Mouse (Mus musculus) limb, embryonic 15.5 days (tissue): ENCODE measurements around the gene Mylk. TPM values are rescaled to one million over a fixed set of nuclear protein-coding genes. Genes with fewer than 3 reads are reported as not detected.
A peak's percentile ranks its signal among the peaks of the same experiment; 100 is the strongest.

Experiments used
- ATAC-seq: fragments of 200-750 bp; cut with Nextera tagmentation; 2 replicates; pipeline ENCODE4 v1.8.0; 2017; ENCODE audit warnings: low read depth, moderate TSS enrichment; ENCODE audit not compliant: insufficient number of reproducible peaks, low FRiP score, low TSS enrichment
- H3K27ac ChIP-seq: fragments of 300-500 bp; sonication (generic); 2 replicates; pipeline ENCODE4 v1.5.1; 2015; ENCODE audit warnings: moderate library complexity, mild to moderate bottlenecking, inconsistent platforms
- H3K27me3 ChIP-seq: fragments of 300-500 bp; sonication (generic); 2 replicates; pipeline ENCODE4 v1.6.1; 2015; ENCODE audit warnings: inconsistent platforms
- H3K36me3 ChIP-seq: fragments of 300-500 bp; sonication (generic); 2 replicates; pipeline ENCODE4 v1.6.1; 2015; ENCODE audit warnings: inconsistent platforms
- H3K4me1 ChIP-seq: fragments of 300-500 bp; sonication (generic); 2 replicates; pipeline ENCODE4 v1.6.1; 2015; ENCODE audit warnings: inconsistent platforms
- H3K4me2 ChIP-seq: fragments of 300-500 bp; sonication (generic); 2 replicates; pipeline ENCODE4 v1.6.1; 2015; ENCODE audit warnings: mild to moderate bottlenecking, inconsistent platforms
- H3K4me3 ChIP-seq: fragments of 300-500 bp; sonication (generic); 2 replicates; pipeline ENCODE4 v1.5.1; 2015; ENCODE audit warnings: mild to moderate bottlenecking, inconsistent platforms
- H3K9ac ChIP-seq: fragments of 300-500 bp; sonication (generic); 2 replicates; pipeline ENCODE4 v1.6.1; 2015; ENCODE audit warnings: inconsistent platforms
- H3K9me3 ChIP-seq: fragments of 300-500 bp; sonication (generic); 2 replicates; pipeline ENCODE4 v1.6.1; 2016; ENCODE audit warnings: inconsistent platforms
- WGBS: fragments of 180-500 bp; shearing (Covaris S2); methylation state at CpG from one replicate; pipeline ENCODE4 v1.1.7; 2015; 5-methylcytosine and 5-hydroxymethylcytosine counted together
- polyA plus RNA-seq: library from polyadenylated mRNA; unstranded; fragments of >200 nt; fragmentation: Nextera tagmentation; extraction: Ambion mirVana; gene quantifications from 2 replicates; pipeline ENCODE4 v1.2.1, GENCODE M21; 2015

Gene Mylk
- polyA plus RNA-seq, 1 experiment from 2014 or later: 13.7 TPM

DNA sequence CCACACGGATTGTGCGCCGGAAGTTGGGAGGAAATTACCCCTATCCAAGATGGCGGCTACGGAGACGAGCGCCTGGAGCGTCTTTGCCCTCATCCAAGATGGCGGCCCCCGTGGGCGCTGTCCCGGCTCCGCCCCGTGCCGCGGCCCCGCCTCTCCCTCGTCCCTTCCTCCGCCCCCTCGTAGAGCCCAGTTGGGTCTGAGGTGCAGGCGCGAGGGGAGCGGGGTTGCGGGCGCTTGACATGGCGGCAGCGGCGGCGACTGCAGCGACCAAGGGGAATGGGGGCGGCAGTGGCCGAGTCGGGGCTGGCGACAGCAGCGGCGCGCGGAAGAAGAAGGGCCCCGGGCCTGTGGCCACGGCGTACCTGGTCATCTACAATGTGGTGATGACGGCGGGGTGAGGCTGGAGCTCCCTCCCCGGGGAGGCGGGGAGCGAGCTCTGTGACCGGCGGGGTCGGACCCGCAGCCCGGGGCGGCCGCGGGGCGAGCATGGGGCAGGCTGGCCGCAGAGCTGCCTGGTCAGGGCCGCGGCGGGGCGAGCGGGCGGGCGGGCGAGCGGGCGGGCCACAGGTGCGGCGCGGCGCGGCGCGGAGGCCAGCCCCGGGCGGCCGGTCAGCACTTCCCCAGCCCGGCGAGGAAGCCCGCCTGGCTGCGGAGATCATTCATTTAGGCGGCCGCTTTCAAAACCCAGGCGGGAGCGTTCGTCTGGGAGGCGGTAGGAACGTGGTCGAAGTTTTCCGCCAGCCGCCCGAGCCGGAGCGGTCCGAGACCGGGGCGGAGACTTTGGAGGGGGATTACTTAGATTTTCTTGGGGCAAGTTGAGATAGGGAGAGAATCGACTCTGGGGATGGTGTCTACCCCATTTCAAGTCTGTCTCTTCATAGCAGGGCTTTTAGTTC, 277.5 kb downstream of the Mylk start, which contains the start of gene Hacd2:
Gene Hacd2 (plus strand): TSS at position 187 of the 896 bp plus-strand sequence.
- Histone ChIP-seq H3K36me3 (no peaks in the 10 kb centered on the region), H3K4me3 (peak within 1 kb of the TSS; percentile 99), H3K27ac (peak within 1 kb of the TSS; percentile 86), H3K4me2 (peak within 1 kb of the TSS; percentile 61), H3K9ac (peak within 1 kb of the TSS; percentile 82), H3K9me3 (no peaks in the 10 kb centered on the region), H3K27me3 (peaks cover 15% of the 10 kb centered on the region; the same call in 1 of the 2 replicates), H3K4me1 (no peaks in the 10 kb centered on the region)
- WGBS: under 1% methylated on average over 94 of the region's 97 CpGs
- ATAC-seq: peak; percentile 97

DNA sequence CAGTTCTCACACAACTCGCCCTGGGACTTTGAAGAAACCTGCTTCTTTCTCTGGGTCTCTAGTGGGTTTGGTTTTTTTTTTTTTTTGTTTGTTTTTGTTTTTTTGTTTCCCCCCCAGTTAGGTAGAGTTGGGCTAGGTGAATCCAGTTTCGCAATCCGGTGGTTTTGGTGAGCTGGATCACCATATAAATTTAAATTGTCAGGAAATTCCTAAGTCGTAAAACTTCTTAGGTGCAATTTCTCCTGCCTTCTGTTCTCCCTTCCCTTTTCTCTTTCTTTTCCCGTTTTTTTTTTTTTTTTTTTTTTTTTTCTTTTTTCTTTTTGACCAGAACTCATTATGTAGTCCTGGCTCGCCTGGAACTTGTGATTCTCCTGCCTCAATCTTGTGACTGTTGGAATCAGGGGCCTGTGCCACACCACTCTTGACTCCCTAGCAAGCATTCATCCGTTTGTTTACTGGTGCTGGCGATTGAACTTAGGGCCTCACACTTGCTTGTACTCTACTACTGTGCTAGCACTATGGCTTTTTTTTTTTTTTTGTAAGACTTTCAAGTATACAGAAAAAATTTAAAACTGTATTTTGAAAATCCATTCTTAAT, 278.2 kb downstream of the Mylk start:
- no peaks in the 10 kb centered on the region for H3K36me3 ChIP-seq
- peak overlapping the region; percentile 99 for H3K4me3 ChIP-seq
- 9% methylated on average over 8 of the region's 8 CpGs for WGBS
- H3K4me2 ChIP-seq: peak overlapping the region; percentile 61
- ATAC-seq: no peak
- H3K27ac ChIP-seq: peak overlapping the region; percentile 86; the same call in 1 of the 2 replicates
- H3K27me3 ChIP-seq: peaks cover 15% of the 10 kb centered on the region; the same call in 1 of the 2 replicates
- H3K4me1 ChIP-seq: no peaks in the 10 kb centered on the region
- H3K9ac ChIP-seq: peak overlapping the region; percentile 82
- H3K9me3 ChIP-seq: no peaks in the 10 kb centered on the region

- Histone ChIP-seq H3K27me3 (peaks cover 13% of the 10 kb centered on the region; the same call in 1 of the 2 replicates), H3K36me3 (peaks cover 8% of the 10 kb centered on the region; the same call in 1 of the 2 replicates), H3K4me2 (no peak overlapping the region), H3K9me3 (no peaks in the 10 kb centered on the region), H3K9ac (no peak overlapping the region), H3K4me3 (no peak overlapping the region), H3K4me1 (no peaks in the 10 kb centered on the region), H3K27ac (no peak overlapping the region)
- WGBS: 83% methylated on average over 5 of the region's 5 CpGs
- no peak for ATAC-seq
Observed at GRCm38 (mm10) chr16:35024300-35024699, 279.3 kb downstream of the Mylk start.

DNA sequence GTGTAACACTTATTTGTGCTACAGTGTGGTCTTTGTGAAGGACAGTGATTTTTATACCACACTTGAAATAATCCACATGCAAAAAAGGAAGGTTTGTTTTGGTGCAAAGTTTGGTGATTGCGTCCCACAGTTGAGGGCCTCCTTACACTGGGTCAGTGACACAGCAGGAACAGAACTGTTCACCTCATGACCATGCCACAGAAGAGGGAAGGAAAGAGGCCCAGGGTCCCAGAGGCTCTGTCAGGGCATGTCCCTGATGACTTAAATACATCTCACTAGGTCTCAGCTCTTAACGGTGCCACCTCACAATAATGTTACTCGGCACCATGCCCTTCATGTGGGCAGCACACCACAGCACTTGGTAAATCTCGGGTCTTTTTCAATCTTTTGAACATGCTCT, 280.3 kb downstream of the Mylk start:
- no peak for ATAC-seq
- H3K9ac ChIP-seq: no peak overlapping the region
- H3K36me3 ChIP-seq: peaks cover 14% of the 10 kb centered on the region; the same call in 1 of the 2 replicates
- no peak overlapping the region for H3K4me3 ChIP-seq
- no peaks in the 10 kb centered on the region for H3K9me3 ChIP-seq
- H3K27me3 ChIP-seq: peaks cover 4% of the 10 kb centered on the region; the same call in 1 of the 2 replicates
- WGBS: 87% methylated on average over 4 of the region's 4 CpGs
- H3K4me1 ChIP-seq: no peaks in the 10 kb centered on the region
- H3K4me2 ChIP-seq: no peak overlapping the region
- H3K27ac ChIP-seq: no peak overlapping the region

DNA sequence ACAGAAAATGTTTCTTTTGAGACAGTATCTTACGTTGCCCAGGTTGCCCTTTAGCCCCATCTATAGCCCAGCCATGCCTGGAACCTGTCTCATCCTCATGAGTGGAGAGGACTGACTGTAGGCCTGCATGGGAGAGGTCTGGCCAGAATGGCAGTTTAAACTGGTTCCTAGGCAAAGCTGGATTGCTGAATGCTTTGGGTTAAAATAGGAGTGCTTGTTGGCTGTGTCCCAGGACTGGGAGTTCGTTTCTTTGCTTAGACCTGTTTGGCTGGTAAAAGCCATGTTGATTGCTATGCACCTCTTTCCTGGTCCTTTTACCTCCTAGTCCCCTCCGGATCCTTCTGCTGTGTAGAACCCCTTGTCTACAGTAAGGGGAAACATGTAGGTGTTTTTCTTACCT, 288.2 kb downstream of the Mylk start:
- H3K27ac ChIP-seq: peak overlapping the region; percentile 78
- no peak for ATAC-seq
- no peak overlapping the region for H3K4me3 ChIP-seq
- WGBS: 69% methylated on average over 3 of the region's 3 CpGs
- H3K9me3 ChIP-seq: no peaks in the 10 kb centered on the region
- H3K4me1 ChIP-seq: no peaks in the 10 kb centered on the region; the same call in 1 of the 2 replicates
- no peak overlapping the region for H3K9ac ChIP-seq
- H3K27me3 ChIP-seq: no peaks in the 10 kb centered on the region
- peaks cover 19% of the 10 kb centered on the region for H3K36me3 ChIP-seq
- H3K4me2 ChIP-seq: no peak overlapping the region

DNA sequence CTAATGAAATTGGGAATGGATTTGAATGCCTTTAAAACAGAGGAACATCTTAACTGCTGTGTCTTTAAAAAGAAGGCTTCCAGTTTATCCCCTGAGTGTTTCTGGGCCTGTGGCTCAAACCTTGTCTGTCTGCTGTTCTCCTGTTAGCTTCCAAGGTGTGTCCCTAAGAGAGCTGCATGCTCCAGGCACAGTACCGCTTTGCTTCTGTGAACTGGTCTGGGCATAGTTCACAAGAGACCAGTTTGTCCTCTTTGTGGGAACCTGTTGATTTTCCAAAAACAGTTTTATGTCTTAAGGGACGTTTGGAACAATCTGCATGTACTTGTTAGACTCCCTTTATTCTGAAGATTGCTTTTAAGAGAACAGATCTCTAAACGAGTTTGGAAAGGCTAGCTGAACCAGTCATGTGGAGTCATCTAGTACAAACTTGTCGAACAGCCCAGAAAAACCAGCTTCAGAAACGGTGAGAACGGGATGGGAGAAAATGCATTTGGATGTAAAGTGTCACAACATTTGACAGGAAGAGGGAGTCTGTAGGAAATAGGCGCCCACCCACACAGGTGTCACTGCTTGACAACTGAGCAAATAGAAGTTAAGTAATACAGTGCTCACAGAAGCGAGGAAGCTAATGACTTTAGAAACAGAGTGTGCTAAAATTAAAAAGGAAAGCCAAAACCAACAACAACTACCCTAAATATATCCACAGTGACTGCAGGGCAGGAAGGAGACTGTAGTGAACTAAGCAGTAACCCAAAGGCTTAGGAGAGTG, 289.0 kb downstream of the Mylk start:
- Histone ChIP-seq H3K27ac (peak overlapping the region; percentile 78), H3K9ac (no peak overlapping the region), H3K4me3 (no peak overlapping the region), H3K4me2 (no peak overlapping the region), H3K4me1 (no peaks in the 10 kb centered on the region; the same call in 1 of the 2 replicates), H3K36me3 (peaks cover 13% of the 10 kb centered on the region), H3K9me3 (no peaks in the 10 kb centered on the region), H3K27me3 (no peaks in the 10 kb centered on the region)
- ATAC-seq: no peak
- WGBS: 49% methylated on average over 8 of the region's 8 CpGs

DNA sequence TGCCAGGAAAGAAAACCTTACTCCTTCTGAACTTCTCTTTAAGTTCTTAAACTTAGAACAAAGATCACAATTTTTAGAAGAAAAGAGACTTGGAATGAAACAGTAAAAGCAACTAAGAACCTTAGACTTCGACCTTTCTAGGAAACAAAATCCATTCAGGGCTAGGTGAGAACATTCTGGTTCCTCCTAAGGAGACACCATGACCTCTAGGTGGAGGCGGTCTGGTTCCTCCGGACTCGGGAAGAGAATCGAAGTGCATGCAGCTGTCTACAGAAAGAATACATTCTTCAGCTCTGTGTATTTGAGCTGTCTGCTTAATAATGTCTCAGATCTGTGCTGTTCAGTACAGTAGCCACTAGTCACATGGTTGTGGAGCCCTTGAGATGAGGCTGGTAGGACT, 290.0 kb downstream of the Mylk start:
- Histone ChIP-seq H3K4me1 (no peaks in the 10 kb centered on the region; the same call in 1 of the 2 replicates), H3K27ac (peak overlapping the region; percentile 78; the same call in 1 of the 2 replicates), H3K36me3 (peaks cover 7% of the 10 kb centered on the region; the same call in 1 of the 2 replicates), H3K9ac (no peak overlapping the region), H3K4me2 (no peak overlapping the region), H3K9me3 (no peaks in the 10 kb centered on the region), H3K4me3 (no peak overlapping the region), H3K27me3 (no peaks in the 10 kb centered on the region)
- WGBS: 84% methylated on average over 5 of the region's 5 CpGs
- no peak for ATAC-seq

DNA sequence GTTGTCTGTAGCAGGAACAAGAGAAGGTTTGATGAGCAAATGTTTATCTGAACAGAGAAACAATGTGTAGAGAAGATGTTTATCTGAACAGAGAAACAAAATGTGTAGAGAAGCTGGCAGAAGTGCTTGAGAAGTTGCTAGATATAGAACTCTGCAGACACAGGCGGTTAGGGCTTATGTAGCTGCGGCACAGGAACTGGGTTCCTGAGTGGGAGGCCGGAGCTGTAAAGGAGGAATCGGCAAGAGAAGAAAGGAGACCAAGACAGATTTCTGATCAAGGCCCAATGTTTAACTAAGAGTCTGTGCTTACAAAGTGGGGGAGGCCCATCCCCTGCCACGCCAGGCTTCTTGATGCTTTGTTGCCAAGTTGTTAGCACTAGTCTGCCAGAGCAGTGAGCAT, 291.7 kb downstream of the Mylk start:
- H3K27ac ChIP-seq: no peak overlapping the region
- H3K4me3 ChIP-seq: no peak overlapping the region
- H3K9me3 ChIP-seq: no peaks in the 10 kb centered on the region
- WGBS: 77% methylated on average over 5 of the region's 5 CpGs
- no peak overlapping the region for H3K9ac ChIP-seq
- H3K4me2 ChIP-seq: no peak overlapping the region
- H3K36me3 ChIP-seq: no peaks in the 10 kb centered on the region; the same call in 1 of the 2 replicates
- no peaks in the 10 kb centered on the region for H3K27me3 ChIP-seq
- ATAC-seq: no peak
- no peaks in the 10 kb centered on the region; the same call in 1 of the 2 replicates for H3K4me1 ChIP-seq

- Histone ChIP-seq H3K4me3 (no peak overlapping the region), H3K9ac (no peak overlapping the region), H3K27ac (no peak overlapping the region), H3K27me3 (no peaks in the 10 kb centered on the region), H3K4me1 (no peaks in the 10 kb centered on the region; the same call in 1 of the 2 replicates), H3K9me3 (no peaks in the 10 kb centered on the region), H3K4me2 (no peak overlapping the region), H3K36me3 (no peaks in the 10 kb centered on the region)
- WGBS: 25% methylated on average over 4 of the region's 4 CpGs
- ATAC-seq: no peak
Observed at GRCm38 (mm10) chr16:35038343-35039057, 293.5 kb downstream of the Mylk start.

DNA sequence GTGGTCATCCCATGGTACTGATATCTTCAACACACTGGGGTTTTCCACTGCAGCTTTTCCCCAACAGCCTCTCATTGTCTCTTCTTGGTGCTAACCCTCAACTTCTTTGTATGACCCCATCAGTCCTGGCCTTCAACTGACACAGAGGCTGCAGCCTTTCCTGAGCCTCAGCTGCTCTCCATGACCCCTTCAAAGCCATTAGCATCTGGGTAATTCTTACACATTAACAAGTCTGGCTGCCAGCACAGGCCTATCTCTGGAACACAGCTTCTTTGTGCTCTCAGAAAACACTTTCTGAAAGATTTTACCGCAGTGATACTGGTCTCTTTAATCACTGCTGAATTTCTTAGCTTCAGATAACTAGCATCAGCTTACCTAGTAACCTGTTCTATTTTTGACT, 295.1 kb downstream of the Mylk start:
- Histone ChIP-seq H3K9me3 (no peaks in the 10 kb centered on the region), H3K27ac (0 out of 2 replicates have a peak overlapping the region, but pooled peaks have one; percentile 8), H3K4me1 (no peaks in the 10 kb centered on the region; the same call in 1 of the 2 replicates), H3K4me2 (no peak overlapping the region), H3K9ac (no peak overlapping the region), H3K4me3 (no peak overlapping the region), H3K36me3 (no peaks in the 10 kb centered on the region), H3K27me3 (no peaks in the 10 kb centered on the region)
- no peak for ATAC-seq
- 61% methylated on average over 1 of the region's 1 CpGs for WGBS

DNA sequence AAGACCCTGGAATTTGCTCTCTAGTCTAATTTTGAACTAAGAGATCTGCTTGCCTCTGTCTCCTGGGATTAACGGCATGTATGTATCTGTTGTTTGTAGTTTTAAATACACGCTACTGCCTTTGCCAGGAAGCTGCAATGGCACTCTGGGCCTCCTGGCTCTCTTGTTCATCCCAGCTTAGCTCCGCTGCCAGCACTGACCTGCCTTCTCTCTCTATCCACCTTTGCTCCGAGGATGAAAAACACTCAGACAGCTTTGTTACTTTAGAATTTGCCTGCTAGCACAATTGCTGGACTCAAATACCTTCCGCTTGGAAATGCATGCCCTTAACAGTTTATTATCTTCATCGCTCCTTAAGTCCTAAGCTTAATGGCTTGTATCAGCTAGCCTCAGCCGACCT, 296.0 kb downstream of the Mylk start:
- H3K4me2 ChIP-seq: no peak overlapping the region
- no peaks in the 10 kb centered on the region; the same call in 1 of the 2 replicates for H3K4me1 ChIP-seq
- H3K9ac ChIP-seq: no peak overlapping the region
- no peak for ATAC-seq
- H3K9me3 ChIP-seq: no peaks in the 10 kb centered on the region
- 85% methylated on average over 7 of the region's 7 CpGs for WGBS
- no peak overlapping the region for H3K4me3 ChIP-seq
- H3K27ac ChIP-seq: no peak overlapping the region
- H3K36me3 ChIP-seq: no peaks in the 10 kb centered on the region
- no peaks in the 10 kb centered on the region for H3K27me3 ChIP-seq
